Comparison of ENCODE assay signal across 18 mouse cellular contexts in genomic region chr11:3486349-3486748, GRCm38 (mm10). TPM values are rescaled to one million over a fixed set of nuclear protein-coding genes. Genes with fewer than 3 reads are reported as not detected.
A peak's percentile ranks its signal among the peaks of the same experiment; 100 is the strongest.
DNase-seq lines count a peak whose midpoint lies in the region; ATAC-seq and TF ChIP-seq lines count a peak whose summit lies in the region.
"Had no signal": no experiment of that assay in that cellular context is flagged by ENCODE, and none has a peak within 500 bp of the region (broad histone marks: within the 10 kb centered on the region; RNA-seq: fewer than 3 reads in every experiment).

No protein-coding gene starts in this region.

- H3K36me3 ChIP-seq in lung, postnatal 0 days (ENCODE audit: insufficient read depth, low read length), result no peaks in the 10 kb centered on the region
- H3K36me3 ChIP-seq: embryonic facial prominence, embryonic 13.5 days; forebrain, embryonic 12.5 days; heart, embryonic 12.5 days; hindbrain, embryonic 15.5 days had no signal

- H3K27me3 ChIP-seq in lung, postnatal 0 days (replicated peaks; ENCODE audit: insufficient read depth, low read length), result no peaks in the 10 kb centered on the region
- H3K27me3 ChIP-seq: forebrain, embryonic 12.5 days; heart, embryonic 12.5 days; hindbrain, embryonic 15.5 days had no signal

- TF ChIP-seq EP300 in lung, postnatal 0 days (IDR thresholded peaks at IDR 0.05), result no peak

- no peak overlapping the region for H3K27ac ChIP-seq in lung, postnatal 0 days (ENCODE audit: low read length)
- H3K27ac ChIP-seq: embryonic facial prominence, embryonic 13.5 days; forebrain, embryonic 12.5 days; hindbrain, embryonic 15.5 days had no signal

- 48% methylated on average over 7 of the region's 7 CpGs for WGBS in lung, postnatal 0 days

- DNase-seq in heart, adult 11 months, result peak; percentile 54
- DNase-seq in heart, postnatal 10 days, result no peak
- DNase-seq in lung, postnatal 0 days (ENCODE audit: low spot score), result peak; percentile 21
- DNase-seq in lung, postnatal 10 days, result no peak
- no peak for DNase-seq in neural tube, embryonic 10.5 days (ENCODE audit: extremely low spot score, low spot score)
- DNase-seq in urinary bladder, postnatal 36 days (ENCODE audit: low spot score in 2 of 2), result no peak
- DNase-seq in adrenal gland, adult 8-10 months, result no peak
- DNase-seq: adrenal gland, postnatal 25 days; cerebellum, adult 2 months; cerebellum, postnatal 14 days; gastrocnemius, postnatal 10 days; heart, postnatal 36 days had no signal

- no peaks in the 10 kb centered on the region for H3K9me3 ChIP-seq in lung, postnatal 0 days (ENCODE audit: low read length)
- H3K9me3 ChIP-seq: embryonic facial prominence, embryonic 13.5 days; forebrain, embryonic 12.5 days; heart, embryonic 12.5 days; hindbrain, embryonic 15.5 days had no signal

- 0 out of 2 replicates have a peak, but pooled peaks have one; percentile 43 for ATAC-seq in lung, postnatal 0 days
- peak; percentile 32; the same call in 1 of the 2 replicates for ATAC-seq in monocyte, adult 5-6 weeks (replicated peaks; ENCODE audit: insufficient number of reproducible peaks, low FRiP score, low TSS enrichment, poor library complexity, severe bottlenecking)
- ATAC-seq: forebrain, embryonic 16.5 days had no signal

- H3K9ac ChIP-seq in lung, postnatal 0 days (replicated peaks; ENCODE audit: low read depth), result no peak overlapping the region
- H3K9ac ChIP-seq: embryonic facial prominence, embryonic 13.5 days; forebrain, embryonic 12.5 days; heart, embryonic 12.5 days; hindbrain, embryonic 15.5 days had no signal

- H3K4me2 ChIP-seq in lung, postnatal 0 days (replicated peaks; ENCODE audit: low read depth, low read length), result no peak overlapping the region
- H3K4me2 ChIP-seq: embryonic facial prominence, embryonic 13.5 days; forebrain, embryonic 12.5 days; heart, embryonic 12.5 days; hindbrain, embryonic 15.5 days had no signal

- intact Hi-C loops in heart, postnatal 10 days (cut with DNase I), result no loop called here

- no peaks in the 10 kb centered on the region for H3K4me1 ChIP-seq in lung, postnatal 0 days (ENCODE audit: insufficient read depth, low read depth, low read length)
- H3K4me1 ChIP-seq: heart, embryonic 12.5 days had no signal

- H3K4me3 ChIP-seq in lung, postnatal 0 days (ENCODE audit: low read depth, low read length), result no peak overlapping the region
- H3K4me3 ChIP-seq: embryonic facial prominence, embryonic 13.5 days; forebrain, embryonic 12.5 days; heart, embryonic 12.5 days; hindbrain, embryonic 15.5 days had no signal

- no peak for TF ChIP-seq CTCF in lung, postnatal 0 days (IDR thresholded peaks at IDR 0.05)

RNA-seq across cellular contexts. Expression of gene Pla2g3, which starts 1.7 kb away (rescaled TPM):
- total RNA-seq in heart, postnatal 10 days (2021), result under 1 TPM in 1 of 2 experiments, not detected in 1; 0.10 TPM
- 0.29 and 0.30 TPM in 2 replicates for polyA plus RNA-seq in lung, postnatal 0 days (2015; fragmentation: Nextera tagmentation; extraction: Ambion mirVana)
- 0.29 to 3.8 TPM in 2 of 3 replicates, not detected in the other for total RNA-seq in monocyte, adult 5-6 weeks (2017)
- total RNA-seq in adrenal gland, adult 8-10 months (2022), result under 1 TPM; 0.17 to 0.59 (median 0.43) TPM
- total RNA-seq: heart, postnatal 36 days had no signal

RNA-seq across cellular contexts. Expression of gene Inpp5j, which starts 18.3 kb away (rescaled TPM):
- total RNA-seq in heart, postnatal 10 days (2021), result 10 to 100 TPM; 15.4 to 19.1 TPM
- polyA plus RNA-seq in lung, postnatal 0 days (2015; fragmentation: Nextera tagmentation; extraction: Ambion mirVana), result 0.44 and 0.58 TPM in 2 replicates
- 0.68 to 5.5 TPM (median 2.3 TPM) in 3 replicates for total RNA-seq in monocyte, adult 5-6 weeks (2017)
- 1 to 10 TPM in 1 of 4 experiments, under 1 TPM in 3; 0.55 to 1.0 (median 0.75) TPM for total RNA-seq in adrenal gland, adult 8-10 months (2022)

RNA-seq across cellular contexts. Expression of gene Selenom, which starts 28.1 kb away (rescaled TPM):
- total RNA-seq in heart, postnatal 10 days (2021), result 10 to 100 TPM; 57.2 to 57.3 TPM
- polyA plus RNA-seq in lung, postnatal 0 days (2015; fragmentation: Nextera tagmentation; extraction: Ambion mirVana), result 60.8 and 62.8 TPM in 2 replicates
- 3.0 to 22.8 TPM (median 7.5 TPM) in 3 replicates for total RNA-seq in monocyte, adult 5-6 weeks (2017)
- total RNA-seq in adrenal gland, adult 8-10 months (2022), result 10 to 100 TPM; 39.2 to 61.9 (median 57.1) TPM

RNA-seq across cellular contexts. Expression of gene Rnf185, which starts 34.2 kb away (rescaled TPM):
- 10 to 100 TPM; 27.9 to 28.0 TPM for total RNA-seq in heart, postnatal 10 days (2021)
- polyA plus RNA-seq in lung, postnatal 0 days (2015; fragmentation: Nextera tagmentation; extraction: Ambion mirVana), result 23.1 and 24.3 TPM in 2 replicates
- total RNA-seq in monocyte, adult 5-6 weeks (2017), result 14.4 to 15.7 TPM (median 14.5 TPM) in 3 replicates
- 10 to 100 TPM; 34.8 to 45.3 (median 38.5) TPM for total RNA-seq in adrenal gland, adult 8-10 months (2022)

RNA-seq across cellular contexts. Expression of gene Smtn, which starts 54.1 kb away (rescaled TPM):
- total RNA-seq in heart, postnatal 10 days (2021), result 100 to 1,000 TPM; 210 to 215 TPM
- 47.6 and 51.1 TPM in 2 replicates for polyA plus RNA-seq in lung, postnatal 0 days (2015; fragmentation: Nextera tagmentation; extraction: Ambion mirVana)
- total RNA-seq in monocyte, adult 5-6 weeks (2017), result 1.4 to 6.2 TPM (median 2.6 TPM) in 3 replicates
- total RNA-seq in adrenal gland, adult 8-10 months (2022), result 10 to 100 TPM; 36.6 to 93.0 (median 52.5) TPM

Comparison
In these comparisons a context has a peak if more than half of its experiments do, and no peak if none do; other contexts are left out.
1. DNase-seq: peak in heart, adult 11 months (single experiment) and lung, postnatal 0 days (single experiment); none in heart, postnatal 10 days (0 of 2), lung, postnatal 10 days (single experiment), neural tube, embryonic 10.5 days (single experiment), urinary bladder, postnatal 36 days (0 of 2) and adrenal gland, adult 8-10 months (single experiment).